Mouse (Mus musculus) small intestine, adult 2 months (tissue): ENCODE results near the gene AI661453.

Experiments
- CTCF ChIP-seq: fragments of 200-500 bp; IDR thresholded peaks from 2 replicates; pipeline ENCODE4 v1.5.1; 2012; ENCODE audit warnings: low read depth, mild to moderate bottlenecking, control low read depth, inconsistent platforms, low read length, moderate library complexity, mixed read lengths; ENCODE audit not compliant: insufficient replicate concordance, insufficient read length; ENCODE audit errors: extremely low read depth
- POLR2A ChIP-seq: fragments of 200-500 bp; IDR thresholded peaks from 2 replicates; pipeline ENCODE4 v1.6.1; 2012; ENCODE audit warnings: low read depth, mild to moderate bottlenecking, control low read depth, inconsistent platforms, low read length, moderate library complexity

- peak; percentile 62 for TF ChIP-seq POLR2A
- TF ChIP-seq CTCF, result no peak
These were observed 65.7 kb downstream of the AI661453 start, which contains the start of gene Taf8 for GRCm38 (mm10) chr17:47501946-47502706.
